Mouse (Mus musculus): ENCODE results near the gene Gm14214. TPM values are rescaled to one million over a fixed set of nuclear protein-coding genes. Genes with fewer than 3 reads are reported as not detected.

Gene Gm14214
- polyA plus RNA-seq, 1 experiment from 2014 or later: not detected

Other genes starting within 250 kb of the Gm14214 start
- gene 1700003F12Rik, start 222.9 kb downstream of the Gm14214 start, polyA plus RNA-seq (2015; fragmentation: Nextera tagmentation; extraction: Ambion mirVana): 0.88 and 1.1 TPM in 2 replicates
- 0.33 and 0.47 TPM in 2 replicates for gene Actl10, start 218.3 kb downstream of the Gm14214 start, polyA plus RNA-seq (2015; fragmentation: Nextera tagmentation; extraction: Ambion mirVana)
- gene Necab3, start 211.1 kb downstream of the Gm14214 start, polyA plus RNA-seq (2015; fragmentation: Nextera tagmentation; extraction: Ambion mirVana): 3.7 and 3.9 TPM in 2 replicates
- gene E2f1, start 200.1 kb downstream of the Gm14214 start, polyA plus RNA-seq (2015; fragmentation: Nextera tagmentation; extraction: Ambion mirVana): 20.1 and 20.8 TPM in 2 replicates
- 18.8 and 21.6 TPM in 2 replicates for gene Pxmp4, start 166.3 kb downstream of the Gm14214 start, polyA plus RNA-seq (2015; fragmentation: Nextera tagmentation; extraction: Ambion mirVana)
- gene Zfp341, start 156.7 kb downstream of the Gm14214 start, polyA plus RNA-seq (2015; fragmentation: Nextera tagmentation; extraction: Ambion mirVana): 1.1 and 1.3 TPM in 2 replicates
- 0.43 TPM in 1 of 2 replicates, not detected in the other for gene 4930519P11Rik, start 156.6 kb downstream of the Gm14214 start, polyA plus RNA-seq (2015; fragmentation: Nextera tagmentation; extraction: Ambion mirVana)
- 26.4 and 28.0 TPM in 2 replicates for gene Chmp4b, start 118.3 kb downstream of the Gm14214 start, polyA plus RNA-seq (2015; fragmentation: Nextera tagmentation; extraction: Ambion mirVana)
- 41.7 and 46.9 TPM in 2 replicates for gene Raly, start 21.1 kb upstream of the Gm14214 start, polyA plus RNA-seq (2015; fragmentation: Nextera tagmentation; extraction: Ambion mirVana)
- gene a, start 21.4 kb upstream of the Gm14214 start, polyA plus RNA-seq (2015; fragmentation: Nextera tagmentation; extraction: Ambion mirVana): 10.9 and 12.0 TPM in 2 replicates
- 110 and 115 TPM in 2 replicates for gene Eif2s2, start 122.9 kb upstream of the Gm14214 start, polyA plus RNA-seq (2015; fragmentation: Nextera tagmentation; extraction: Ambion mirVana)
- gene Gm14226, start 248.2 kb upstream of the Gm14214 start, polyA plus RNA-seq (2015; fragmentation: Nextera tagmentation; extraction: Ambion mirVana): 3.6 and 4.1 TPM in 2 replicates

All from limb, embryonic 13.5 days (tissue).